Mouse (Mus musculus): ENCODE data around the gene Ywhae.

- no peak for TF ChIP-seq POLR2A (IDR thresholded peaks at IDR 0.05; ENCODE audit: borderline replicate concordance, control insufficient read depth, low read depth, low read length)
- TF ChIP-seq CTCF (IDR thresholded peaks at IDR 0.05; ENCODE audit: control insufficient read depth, insufficient read depth, low read length), result no peak
These were observed 18.4 kb downstream of the Ywhae start for GRCm38 (mm10) chr11:75751082-75751481.
